Mouse (Mus musculus) stomach, embryonic 15.5 days (tissue): ENCODE measurements around the gene Mrps27. TPM values are rescaled to one million over a fixed set of nuclear protein-coding genes. Genes with fewer than 3 reads are reported as not detected.

ENCODE experiments used
- ATAC-seq: fragments of 200-750 bp; cut with Nextera tagmentation; 2 replicates; pipeline ENCODE4 v1.8.0; 2017; ENCODE audit warnings: low read depth, moderate number of reproducible peaks, moderate TSS enrichment; ENCODE audit not compliant: insufficient read depth, low FRiP score
- H3K27ac ChIP-seq: fragments of 300-500 bp; sonication (generic); 2 replicates; pipeline ENCODE4 v1.5.1; 2015; ENCODE audit warnings: mild to moderate bottlenecking, inconsistent platforms
- H3K27me3 ChIP-seq: fragments of 300-500 bp; sonication (generic); replicated peaks from 2 replicates; pipeline ENCODE4 v1.6.1; 2015; ENCODE audit warnings: inconsistent platforms
- H3K36me3 ChIP-seq: fragments of 300-500 bp; sonication (generic); 2 replicates; pipeline ENCODE4 v1.6.1; 2015; ENCODE audit warnings: inconsistent platforms
- H3K4me1 ChIP-seq: fragments of 300-500 bp; sonication (generic); 2 replicates; pipeline ENCODE4 v1.6.1; 2015; ENCODE audit warnings: inconsistent platforms
- H3K4me2 ChIP-seq: fragments of 300-500 bp; sonication (generic); 2 replicates; pipeline ENCODE4 v1.6.1; 2015; ENCODE audit warnings: mild to moderate bottlenecking, inconsistent platforms
- H3K4me3 ChIP-seq: fragments of 300-500 bp; sonication (generic); replicated peaks from 2 replicates; pipeline ENCODE4 v1.5.1; 2015; ENCODE audit warnings: inconsistent platforms
- H3K9ac ChIP-seq: fragments of 300-500 bp; sonication (generic); 2 replicates; pipeline ENCODE4 v1.6.1; 2015; ENCODE audit warnings: inconsistent platforms
- H3K9me3 ChIP-seq: fragments of 300-500 bp; sonication (generic); 2 replicates; pipeline ENCODE4 v1.6.1; 2016; ENCODE audit warnings: inconsistent platforms
- WGBS: fragments of 180-500 bp; shearing (Covaris S2); methylation state at CpG from one replicate; pipeline ENCODE4 v1.1.7; 2015; 5-methylcytosine and 5-hydroxymethylcytosine counted together
- polyA plus RNA-seq: library from polyadenylated mRNA; unstranded; fragments of >200 nt; fragmentation: Nextera tagmentation; extraction: Ambion mirVana; gene quantifications from 2 replicates; pipeline ENCODE4 v1.2.1, GENCODE M21; 2015

Gene Mrps27
- polyA plus RNA-seq, 1 experiment from 2014 or later: 56.7 TPM

DNA sequence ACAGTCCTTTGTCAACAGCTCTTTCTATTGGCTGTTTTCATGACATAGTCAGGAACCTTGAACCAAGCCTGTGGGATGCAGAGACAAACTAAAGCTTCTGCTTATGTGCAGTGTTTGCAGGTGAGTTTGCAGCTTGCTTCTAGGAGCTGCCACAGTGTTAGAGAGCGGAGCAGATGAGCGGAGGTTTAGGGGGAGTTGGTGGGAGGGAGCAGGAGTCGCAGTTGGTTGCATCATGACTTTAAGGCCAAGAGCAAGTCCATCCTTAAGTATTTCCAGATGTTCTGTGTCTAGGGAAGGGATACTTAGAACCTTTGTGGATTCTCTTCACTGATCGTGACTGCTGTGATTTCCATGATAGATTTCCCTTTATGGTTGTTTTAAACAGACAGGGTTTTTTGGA, 29.6 kb downstream of the Mrps27 start:
- Histone ChIP-seq H3K4me1 (no peaks in the 10 kb centered on the region), H3K4me2 (no peak overlapping the region), H3K27ac (no peak overlapping the region), H3K36me3 (no peaks in the 10 kb centered on the region; the same call in 1 of the 2 replicates), H3K4me3 (no peak overlapping the region), H3K9ac (no peak overlapping the region), H3K9me3 (no peaks in the 10 kb centered on the region), H3K27me3 (no peaks in the 10 kb centered on the region)
- no peak; the same call in 1 of the 2 replicates for ATAC-seq
- 55% methylated on average over 4 of the region's 4 CpGs for WGBS

DNA sequence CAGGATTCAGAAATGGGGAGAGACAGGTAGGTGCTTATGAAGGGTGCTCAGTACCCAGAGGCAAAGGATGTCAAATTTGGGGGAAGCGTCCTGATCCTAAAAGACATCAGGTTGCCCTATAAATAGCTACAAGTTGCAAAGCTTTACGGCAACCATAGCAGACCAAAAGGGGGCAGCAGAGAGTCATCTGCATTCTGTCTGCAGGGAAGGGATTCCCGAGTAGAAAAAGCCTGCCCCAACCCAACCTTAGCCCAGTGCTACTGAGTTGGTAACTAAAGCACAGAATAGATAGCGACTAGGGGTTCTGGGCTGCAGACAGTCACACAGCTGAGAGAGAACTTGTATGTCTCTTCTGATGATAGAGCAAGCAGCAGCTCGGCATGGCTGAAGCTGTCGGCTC, 31.0 kb downstream of the Mrps27 start:
- Histone ChIP-seq H3K27me3 (no peaks in the 10 kb centered on the region), H3K4me1 (no peaks in the 10 kb centered on the region), H3K9me3 (no peaks in the 10 kb centered on the region), H3K36me3 (no peaks in the 10 kb centered on the region), H3K27ac (no peak overlapping the region), H3K4me2 (no peak overlapping the region), H3K4me3 (no peak overlapping the region), H3K9ac (no peak overlapping the region)
- no peak for ATAC-seq
- 40% methylated on average over 6 of the region's 6 CpGs for WGBS

DNA sequence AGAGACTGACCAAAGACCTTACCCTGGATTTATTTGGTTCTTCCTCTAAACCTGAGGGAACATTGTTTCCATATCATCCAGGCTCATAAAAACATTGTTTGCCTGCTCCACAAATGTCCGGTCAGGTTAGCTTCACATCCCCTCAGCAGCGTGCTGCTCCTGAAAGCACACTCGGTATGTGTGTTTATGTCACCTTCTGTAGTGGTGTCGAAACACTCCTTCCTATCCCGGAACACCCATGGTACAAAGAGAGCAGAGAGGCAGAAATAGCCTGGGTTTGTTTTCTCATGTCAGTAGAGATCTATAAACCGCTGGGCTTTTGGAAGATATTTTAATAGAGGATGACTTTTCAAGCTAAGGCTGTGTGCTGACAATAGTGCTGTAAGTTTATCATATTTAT, 32.5 kb downstream of the Mrps27 start:
- H3K27me3 ChIP-seq: no peaks in the 10 kb centered on the region
- H3K36me3 ChIP-seq: no peaks in the 10 kb centered on the region
- H3K9ac ChIP-seq: no peak overlapping the region
- H3K27ac ChIP-seq: no peak overlapping the region
- ATAC-seq: no peak
- no peak overlapping the region for H3K4me2 ChIP-seq
- 81% methylated on average over 6 of the region's 6 CpGs for WGBS
- no peaks in the 10 kb centered on the region for H3K9me3 ChIP-seq
- H3K4me3 ChIP-seq: no peak overlapping the region
- no peaks in the 10 kb centered on the region for H3K4me1 ChIP-seq

DNA sequence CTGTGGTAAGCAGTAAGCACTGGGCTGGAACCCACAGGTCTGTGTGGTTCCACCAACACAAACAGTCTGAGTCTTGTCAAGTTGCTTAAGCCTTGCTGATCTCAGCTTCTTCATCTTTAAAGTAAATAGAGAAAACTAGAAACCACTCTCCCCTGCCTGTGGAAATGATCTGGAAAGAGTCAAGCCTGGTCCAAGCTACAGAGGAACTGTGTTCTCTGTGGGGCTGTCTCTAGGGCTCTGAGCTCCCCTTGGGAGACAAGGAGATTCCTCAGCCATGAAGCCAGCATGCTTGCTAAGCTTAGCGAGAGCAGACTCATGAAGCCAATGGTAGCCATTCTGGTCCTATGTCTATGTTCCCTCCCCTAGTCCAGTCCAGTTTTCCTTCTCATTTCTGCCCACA, 33.6 kb downstream of the Mrps27 start:
- no peak overlapping the region for H3K27ac ChIP-seq
- H3K4me1 ChIP-seq: no peaks in the 10 kb centered on the region
- H3K4me3 ChIP-seq: no peak overlapping the region
- H3K4me2 ChIP-seq: no peak overlapping the region
- H3K27me3 ChIP-seq: no peaks in the 10 kb centered on the region
- no peaks in the 10 kb centered on the region for H3K9me3 ChIP-seq
- no peaks in the 10 kb centered on the region for H3K36me3 ChIP-seq
- 91% methylated on average over 1 of the region's 1 CpGs for WGBS
- H3K9ac ChIP-seq: no peak overlapping the region
- ATAC-seq: no peak

DNA sequence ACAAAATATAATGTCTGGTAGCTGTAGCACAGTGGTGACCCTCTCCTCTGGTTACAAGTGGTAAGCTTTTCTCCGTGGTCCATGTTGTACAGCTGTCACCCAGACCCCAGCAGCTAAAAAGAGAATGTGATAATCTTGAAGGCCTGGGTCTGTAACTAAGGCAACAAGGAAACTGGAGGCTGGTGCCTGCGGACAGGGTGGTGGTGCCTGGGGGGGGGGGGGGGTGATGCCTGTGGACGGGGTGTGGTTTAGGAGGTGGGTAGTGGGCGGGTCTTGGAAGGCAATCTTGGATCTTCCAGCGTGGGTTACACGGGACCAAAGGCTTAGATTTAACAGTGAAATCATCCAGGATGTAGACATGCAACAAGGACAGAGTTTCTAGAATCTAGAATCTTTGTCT, 37.8 kb downstream of the Mrps27 start:
- Histone ChIP-seq H3K4me1 (no peaks in the 10 kb centered on the region), H3K27me3 (no peaks in the 10 kb centered on the region), H3K4me2 (no peak overlapping the region), H3K4me3 (no peak overlapping the region), H3K36me3 (no peaks in the 10 kb centered on the region), H3K27ac (no peak overlapping the region), H3K9me3 (no peaks in the 10 kb centered on the region), H3K9ac (no peak overlapping the region)
- no peak for ATAC-seq
- WGBS: 72% methylated on average over 6 of the region's 6 CpGs

DNA sequence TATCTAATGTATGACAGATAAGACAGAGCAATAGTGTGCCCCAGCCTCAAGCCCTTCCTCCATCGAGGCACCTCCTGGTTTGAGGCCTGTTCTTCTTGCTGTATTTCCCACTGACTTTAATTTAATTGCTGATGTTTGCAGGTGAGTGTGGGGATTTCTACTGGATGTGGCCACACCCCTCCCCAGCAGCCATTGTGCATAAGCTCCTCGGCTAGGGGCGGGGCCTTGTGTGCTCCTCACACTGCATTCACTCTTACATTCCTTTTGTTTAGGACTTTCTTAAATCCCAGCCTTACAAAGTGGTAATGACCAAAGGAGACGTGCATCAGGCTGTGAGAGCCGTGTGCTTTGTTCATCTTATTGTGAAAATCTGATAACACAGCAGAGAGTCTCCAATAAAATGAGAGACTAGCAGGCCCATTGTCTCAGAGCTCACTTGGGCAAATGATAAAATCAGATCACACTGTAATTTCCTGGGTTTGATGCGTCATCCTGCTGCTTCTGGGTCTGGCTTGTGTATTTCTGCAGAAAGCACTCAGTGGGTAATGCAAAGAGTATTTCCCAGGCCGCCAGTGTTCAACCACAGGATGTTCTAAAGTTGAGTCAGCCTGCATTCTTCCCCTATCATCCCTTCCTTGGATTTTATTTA, 40.1 kb downstream of the Mrps27 start:
- H3K9me3 ChIP-seq: no peaks in the 10 kb centered on the region
- H3K27me3 ChIP-seq: no peaks in the 10 kb centered on the region
- H3K9ac ChIP-seq: no peak overlapping the region
- ATAC-seq: no peak
- no peak overlapping the region for H3K4me3 ChIP-seq
- no peaks in the 10 kb centered on the region for H3K4me1 ChIP-seq
- no peak overlapping the region for H3K27ac ChIP-seq
- no peaks in the 10 kb centered on the region for H3K36me3 ChIP-seq
- WGBS: 71% methylated on average over 7 of the region's 7 CpGs
- H3K4me2 ChIP-seq: no peak overlapping the region

DNA sequence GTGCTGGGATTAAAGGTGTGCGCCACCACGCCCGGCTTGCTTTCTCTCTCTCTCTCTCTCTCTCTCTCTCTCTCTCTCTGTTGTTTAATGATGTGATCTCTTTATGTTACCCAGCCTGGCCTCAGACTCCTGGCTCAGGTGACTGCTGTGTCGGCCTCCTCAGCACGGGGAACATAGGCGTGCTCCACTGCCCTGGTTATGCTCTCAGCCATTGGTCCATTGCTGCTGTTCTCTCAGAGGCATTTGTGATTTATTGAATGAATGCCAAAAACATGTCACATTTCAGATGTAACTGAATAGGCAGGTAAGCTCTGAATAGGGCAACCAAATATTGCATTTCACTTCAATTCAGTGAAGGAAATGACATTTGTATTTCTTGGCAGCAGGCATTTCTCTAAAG, 41.3 kb downstream of the Mrps27 start:
- no peaks in the 10 kb centered on the region for H3K4me1 ChIP-seq
- no peak for ATAC-seq
- no peaks in the 10 kb centered on the region for H3K36me3 ChIP-seq
- no peak overlapping the region for H3K27ac ChIP-seq
- 85% methylated on average over 6 of the region's 6 CpGs for WGBS
- no peak overlapping the region for H3K4me2 ChIP-seq
- H3K4me3 ChIP-seq: no peak overlapping the region
- H3K27me3 ChIP-seq: no peaks in the 10 kb centered on the region
- no peak overlapping the region for H3K9ac ChIP-seq
- H3K9me3 ChIP-seq: no peaks in the 10 kb centered on the region

DNA sequence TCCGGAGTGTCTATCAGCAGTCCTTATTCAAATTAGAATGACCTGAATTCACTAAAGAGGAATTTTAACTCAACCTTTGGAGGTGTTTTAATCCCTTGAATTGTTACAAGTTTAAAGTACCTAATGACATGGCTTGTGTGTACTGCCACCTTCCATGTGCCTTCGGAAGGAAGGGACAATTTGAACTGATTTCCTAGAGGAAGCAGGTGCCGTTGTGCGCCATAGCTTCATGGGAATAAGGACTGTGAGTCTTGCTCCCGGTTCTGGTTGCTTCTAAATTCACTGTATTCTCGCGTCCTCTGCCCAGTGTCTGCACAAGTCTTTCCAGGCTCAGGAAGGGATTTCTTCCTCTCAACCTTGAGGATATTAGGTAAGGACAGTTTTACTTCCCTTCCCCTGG, 41.8 kb downstream of the Mrps27 start:
- H3K27ac ChIP-seq: no peak overlapping the region
- H3K27me3 ChIP-seq: no peaks in the 10 kb centered on the region
- H3K9ac ChIP-seq: no peak overlapping the region
- WGBS: 86% methylated on average over 7 of the region's 7 CpGs
- no peak overlapping the region for H3K4me3 ChIP-seq
- H3K4me2 ChIP-seq: no peak overlapping the region
- H3K36me3 ChIP-seq: no peaks in the 10 kb centered on the region
- no peaks in the 10 kb centered on the region for H3K9me3 ChIP-seq
- no peaks in the 10 kb centered on the region for H3K4me1 ChIP-seq
- ATAC-seq: no peak

- ATAC-seq: no peak
These were observed 43.6 kb downstream of the Mrps27 start for GRCm38 (mm10) chr13:99387901-99388811.

DNA sequence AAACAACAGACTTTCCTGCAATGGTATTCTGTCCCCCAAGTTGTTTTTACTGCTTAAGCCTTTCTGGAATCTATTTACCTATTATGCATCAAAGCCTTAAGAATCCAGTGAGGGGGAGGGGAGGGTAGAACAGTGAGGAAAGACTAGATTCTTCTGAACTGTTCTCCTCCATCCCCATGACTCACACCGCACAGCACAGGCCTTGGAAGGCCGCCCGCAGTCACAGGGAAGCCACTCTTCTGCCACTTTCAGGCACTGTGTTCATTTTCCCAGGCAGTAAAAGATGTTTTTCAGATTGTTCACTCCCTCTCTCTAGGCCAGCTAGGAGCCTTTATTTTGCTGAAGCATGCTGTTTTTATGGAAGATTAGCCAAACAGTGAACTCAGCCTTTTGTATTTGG, 46.8 kb downstream of the Mrps27 start:
- 77% methylated on average over 3 of the region's 3 CpGs for WGBS
- no peaks in the 10 kb centered on the region for H3K27me3 ChIP-seq
- no peaks in the 10 kb centered on the region for H3K36me3 ChIP-seq
- H3K27ac ChIP-seq: no peak overlapping the region
- H3K9me3 ChIP-seq: no peaks in the 10 kb centered on the region
- no peak overlapping the region for H3K4me3 ChIP-seq
- no peak overlapping the region for H3K9ac ChIP-seq
- no peak overlapping the region for H3K4me2 ChIP-seq
- no peaks in the 10 kb centered on the region for H3K4me1 ChIP-seq
- ATAC-seq: no peak

More at GRCm38 (mm10) chr13:99387901-99388811, 43.6 kb downstream of the Mrps27 start:
- H3K9me3 ChIP-seq: no peaks in the 10 kb centered on the region
- no peak overlapping the region for H3K27ac ChIP-seq
- H3K4me1 ChIP-seq: no peaks in the 10 kb centered on the region
- H3K4me3 ChIP-seq: no peak overlapping the region
- H3K9ac ChIP-seq: no peak overlapping the region
- H3K27me3 ChIP-seq: no peaks in the 10 kb centered on the region
- WGBS: 75% methylated on average over 7 of the region's 7 CpGs
- H3K36me3 ChIP-seq: no peaks in the 10 kb centered on the region
- no peak overlapping the region for H3K4me2 ChIP-seq

- H3K36me3 ChIP-seq: no peaks in the 10 kb centered on the region
- H3K4me2 ChIP-seq: no peak overlapping the region
- no peak for ATAC-seq
- H3K9me3 ChIP-seq: no peaks in the 10 kb centered on the region
- H3K27ac ChIP-seq: no peak overlapping the region
- no peak overlapping the region for H3K9ac ChIP-seq
- WGBS: 86% methylated on average over 3 of the region's 3 CpGs
- no peak overlapping the region for H3K4me3 ChIP-seq
- H3K27me3 ChIP-seq: no peaks in the 10 kb centered on the region
- H3K4me1 ChIP-seq: peaks cover 3% of the 10 kb centered on the region
These were observed 48.5 kb downstream of the Mrps27 start for GRCm38 (mm10) chr13:99393128-99393527.

GRCm38 (mm10) chr13:99394694-99395093, 50.1 kb downstream of the Mrps27 start:
- ATAC-seq: no peak
- Histone ChIP-seq H3K4me3 (no peak overlapping the region), H3K36me3 (no peaks in the 10 kb centered on the region), H3K9ac (no peak overlapping the region), H3K9me3 (no peaks in the 10 kb centered on the region), H3K27me3 (no peaks in the 10 kb centered on the region), H3K27ac (no peak overlapping the region), H3K4me2 (no peak overlapping the region), H3K4me1 (peaks cover 5% of the 10 kb centered on the region)
- 69% methylated on average over 3 of the region's 3 CpGs for WGBS
